11 mouse cellular contexts compared by ENCODE assay signal in genomic region chr7:46827046-46827802, GRCm38 (mm10). TPM values are rescaled to one million over a fixed set of nuclear protein-coding genes. Genes with fewer than 3 reads are reported as not detected.
DNase-seq lines count a peak whose midpoint lies in the region; ATAC-seq lines count a peak whose summit lies in the region.
"Had no signal": no experiment of that assay in that cellular context is flagged by ENCODE, and none has a peak within 500 bp of the region (broad histone marks: within the 10 kb centered on the region; RNA-seq: fewer than 3 reads in every experiment).

No protein-coding gene starts in this region.

- H3K27ac ChIP-seq in intestine, embryonic 16.5 days (ENCODE audit: low read length), result peak overlapping the region; percentile 28; the same call in 1 of the 2 replicates
- H3K27ac ChIP-seq in intestine, embryonic 15.5 days, result no peak overlapping the region
- peak overlapping the region; percentile 45 for H3K27ac ChIP-seq in brown adipose tissue, adult 24 weeks (replicated peaks; ENCODE audit: low read depth, low read length)

- WGBS in intestine, embryonic 16.5 days, result 54% methylated on average over 20 of the region's 20 CpGs
- 50% methylated on average over 20 of the region's 20 CpGs for WGBS in intestine, embryonic 15.5 days

- H3K4me3 ChIP-seq in intestine, embryonic 16.5 days (ENCODE audit: low read length), result no peak overlapping the region
- no peak overlapping the region for H3K4me3 ChIP-seq in intestine, embryonic 15.5 days (replicated peaks)
- peak overlapping the region; percentile 7; the same call in 1 of the 2 replicates for H3K4me3 ChIP-seq in brown adipose tissue, adult 24 weeks (ENCODE audit: insufficient read depth, low read depth, low read length)

- no peak overlapping the region for H3K4me2 ChIP-seq in intestine, embryonic 16.5 days (ENCODE audit: low read depth, low read length)
- H3K4me2 ChIP-seq in intestine, embryonic 15.5 days (replicated peaks), result no peak overlapping the region

- H3K9me3 ChIP-seq in intestine, embryonic 16.5 days (ENCODE audit: control insufficient read depth, low read length), result no peaks in the 10 kb centered on the region
- no peaks in the 10 kb centered on the region for H3K9me3 ChIP-seq in intestine, embryonic 15.5 days

- H3K9ac ChIP-seq in intestine, embryonic 16.5 days (ENCODE audit: low read depth, low read length), result 0 out of 2 replicates have a peak overlapping the region, but pooled peaks have one; percentile 16
- no peak overlapping the region for H3K9ac ChIP-seq in intestine, embryonic 15.5 days

- H3K4me1 ChIP-seq in intestine, embryonic 16.5 days (ENCODE audit: control insufficient read depth, insufficient read depth, low read length), result peaks cover 21% of the 10 kb centered on the region
- H3K4me1 ChIP-seq in intestine, embryonic 15.5 days (replicated peaks), result peaks cover 8% of the 10 kb centered on the region; the same call in 1 of the 2 replicates
- H3K4me1 ChIP-seq in brown adipose tissue, adult 24 weeks (ENCODE audit: control insufficient read depth, insufficient read depth, insufficient read length, low read length), result peaks cover 16% of the 10 kb centered on the region

- H3K36me3 ChIP-seq in intestine, embryonic 16.5 days (ENCODE audit: control insufficient read depth, insufficient read depth, low read length), result peaks cover 3% of the 10 kb centered on the region; the same call in 1 of the 2 replicates
- H3K36me3 ChIP-seq in intestine, embryonic 15.5 days, result peaks cover 7% of the 10 kb centered on the region; the same call in 1 of the 2 replicates

- DNase-seq in kidney, adult 11 months, result peak; percentile 84
- DNase-seq in retina, postnatal 1 day, result peak; percentile 59
- no peak for DNase-seq in right cerebral cortex, postnatal 14 days
- no peak for DNase-seq in adrenal gland, postnatal 14 days

- 0 out of 2 replicates have a peak, but pooled peaks have one; percentile 21 for ATAC-seq in intestine, embryonic 16.5 days
- no peak for ATAC-seq in intestine, embryonic 15.5 days

- no peaks in the 10 kb centered on the region for H3K27me3 ChIP-seq in intestine, embryonic 16.5 days (replicated peaks; ENCODE audit: control insufficient read depth, insufficient read depth, low read length)
- H3K27me3 ChIP-seq in intestine, embryonic 15.5 days (replicated peaks), result no peaks in the 10 kb centered on the region

RNA-seq across cellular contexts. Expression of gene Ldha, which starts 14.1 kb away (rescaled TPM):
- polyA plus RNA-seq in intestine, embryonic 16.5 days (2015; fragmentation: Nextera tagmentation; extraction: Ambion mirVana), result 3,052 and 3,173 TPM in 2 replicates
- 2,580 and 2,742 TPM in 2 replicates for polyA plus RNA-seq in intestine, embryonic 15.5 days (2015; fragmentation: Nextera tagmentation; extraction: Ambion mirVana)
- polyA plus RNA-seq in brown adipose tissue, adult 24 weeks (2012; ENCODE audit: insufficient read depth, insufficient read length, missing spikeins), result 1,796 and 2,267 TPM in 2 replicates
- 529 and 592 TPM in 2 replicates for total RNA-seq in adrenal gland, postnatal 14 days (2021)

RNA-seq across cellular contexts. Expression of gene Gtf2h1, which starts 31.3 kb away (rescaled TPM):
- 78.5 and 80.1 TPM in 2 replicates for polyA plus RNA-seq in intestine, embryonic 16.5 days (2015; fragmentation: Nextera tagmentation; extraction: Ambion mirVana)
- polyA plus RNA-seq in intestine, embryonic 15.5 days (2015; fragmentation: Nextera tagmentation; extraction: Ambion mirVana), result 63.3 and 72.8 TPM in 2 replicates
- 17.6 and 24.3 TPM in 2 replicates for polyA plus RNA-seq in brown adipose tissue, adult 24 weeks (2012; ENCODE audit: insufficient read depth, insufficient read length, missing spikeins)
- 41.1 and 41.3 TPM in 2 replicates for total RNA-seq in adrenal gland, postnatal 14 days (2021)

RNA-seq across cellular contexts. Expression of gene Hps5, which starts 31.4 kb away (rescaled TPM):
- polyA plus RNA-seq in intestine, embryonic 16.5 days (2015; fragmentation: Nextera tagmentation; extraction: Ambion mirVana), result 27.2 and 31.2 TPM in 2 replicates
- polyA plus RNA-seq in intestine, embryonic 15.5 days (2015; fragmentation: Nextera tagmentation; extraction: Ambion mirVana), result 23.2 and 23.3 TPM in 2 replicates
- 11.9 and 13.5 TPM in 2 replicates for polyA plus RNA-seq in brown adipose tissue, adult 24 weeks (2012; ENCODE audit: insufficient read depth, insufficient read length, missing spikeins)
- 18.7 and 19.0 TPM in 2 replicates for total RNA-seq in adrenal gland, postnatal 14 days (2021)

RNA-seq across cellular contexts. Expression of gene Ldhc, which starts 33.8 kb away (rescaled TPM):
- not detected in 2 replicates for polyA plus RNA-seq in intestine, embryonic 16.5 days (2015; fragmentation: Nextera tagmentation; extraction: Ambion mirVana)
- not detected in 2 replicates for polyA plus RNA-seq in intestine, embryonic 15.5 days (2015; fragmentation: Nextera tagmentation; extraction: Ambion mirVana)
- not detected in 2 replicates for polyA plus RNA-seq in brown adipose tissue, adult 24 weeks (2012; ENCODE audit: insufficient read depth, insufficient read length, missing spikeins)
- not detected in 2 replicates for total RNA-seq in adrenal gland, postnatal 14 days (2021)
- total RNA-seq: common myeloid progenitor, adult 5-6 weeks; heart, postnatal 10 days; left cerebral cortex, postnatal 10 days had no signal
- polyA plus RNA-seq: large intestine, adult 2 months had no signal

Comparison
In these comparisons a context has a peak if more than half of its experiments do, and no peak if none do; other contexts are left out.
1. DNase-seq: peak in kidney, adult 11 months (single experiment) and retina, postnatal 1 day (single experiment); none in right cerebral cortex, postnatal 14 days (single experiment) and adrenal gland, postnatal 14 days (single experiment).